Mouse (Mus musculus) lung, postnatal 25 days (tissue): ENCODE measurements around the gene Nfkbia.
A peak's percentile ranks its signal among the peaks of the same experiment; 100 is the strongest.

ENCODE experiments used
- DNase-seq: peaks from one replicate; pipeline ENCODE4 v3.0.0; 2022; ENCODE audit warnings: low spot score

Nfkbia gene

GRCm38 (mm10) chr12:55490722-55491449 lies 1.6 kb downstream of the Nfkbia start:
- DNase-seq: peak; percentile 72

- DNase-seq: no peak
Measured at GRCm38 (mm10) chr12:55489986-55490721, 2.3 kb downstream of the Nfkbia start.

GRCm38 (mm10) chr12:55488661-55489447 lies 3.6 kb downstream of the Nfkbia start:
- peak; percentile 66 for DNase-seq

- no peak for DNase-seq
Measured at GRCm38 (mm10) chr12:55487843-55488660, 4.4 kb downstream of the Nfkbia start.

- no peak for DNase-seq
Measured at GRCm38 (mm10) chr12:55486923-55487674, 5.3 kb downstream of the Nfkbia start.

GRCm38 (mm10) chr12:55484800-55485199 lies 7.6 kb downstream of the Nfkbia start:
- DNase-seq: no peak

- no peak for DNase-seq
Measured at GRCm38 (mm10) chr12:55484079-55484774, 8.2 kb downstream of the Nfkbia start.

GRCm38 (mm10) chr12:55483591-55483990 lies 8.9 kb downstream of the Nfkbia start:
- no peak for DNase-seq

- no peak for DNase-seq
Measured at GRCm38 (mm10) chr12:55482732-55483131, 9.7 kb downstream of the Nfkbia start.

GRCm38 (mm10) chr12:55481739-55482138 lies 10.7 kb downstream of the Nfkbia start:
- no peak for DNase-seq

GRCm38 (mm10) chr12:55480471-55481153 lies 11.8 kb downstream of the Nfkbia start:
- no peak for DNase-seq

- DNase-seq: no peak
Measured at GRCm38 (mm10) chr12:55478901-55479300, 13.5 kb downstream of the Nfkbia start.

- no peak for DNase-seq
Measured at GRCm38 (mm10) chr12:55474209-55474583, 18.3 kb downstream of the Nfkbia start.

- peak; percentile 92 for DNase-seq
Measured at GRCm38 (mm10) chr12:55473250-55474208, 18.9 kb downstream of the Nfkbia start.

GRCm38 (mm10) chr12:55471344-55471743 lies 21.1 kb downstream of the Nfkbia start:
- DNase-seq: no peak

GRCm38 (mm10) chr12:55470442-55470841 lies 22.0 kb downstream of the Nfkbia start:
- DNase-seq: no peak

GRCm38 (mm10) chr12:55467331-55468180 lies 24.9 kb downstream of the Nfkbia start:
- no peak for DNase-seq

GRCm38 (mm10) chr12:55466816-55467215 lies 25.6 kb downstream of the Nfkbia start:
- no peak for DNase-seq
